Mouse (Mus musculus): ENCODE measurements around the gene Skap1. TPM values are rescaled to one million over a fixed set of nuclear protein-coding genes. Genes with fewer than 3 reads are reported as not detected.

Gene Skap1
- polyA plus RNA-seq, 1 experiment from 2014 or later: 0.35 TPM

DNA sequence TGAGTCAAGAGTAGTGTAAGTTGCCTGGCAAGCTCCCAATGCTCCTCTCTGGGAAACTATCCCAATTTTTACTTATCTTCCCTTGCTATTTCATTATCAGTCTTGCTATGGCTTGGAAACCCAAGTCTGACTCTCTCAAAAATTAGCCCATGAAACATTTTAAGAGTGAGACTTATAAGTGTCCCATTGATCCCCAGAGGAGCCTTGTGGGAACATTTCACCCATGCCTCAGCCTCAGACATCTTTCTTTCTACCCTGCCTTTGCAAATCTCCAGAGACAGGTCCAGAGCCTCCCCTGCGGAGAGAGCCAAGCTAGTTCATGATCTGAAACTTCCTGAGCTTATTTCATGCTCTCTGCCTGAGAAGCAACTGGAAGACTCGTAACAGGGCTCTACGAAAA lies 167.1 kb downstream of the Skap1 start:
- Histone ChIP-seq H3K4me2 (ENCODE audit: low read depth, low read length) (no peak overlapping the region), H3K36me3 (replicated peaks; ENCODE audit: insufficient read depth, low read length) (no peaks in the 10 kb centered on the region), H3K9ac (replicated peaks) (no peak overlapping the region), H3K27me3 (ENCODE audit: insufficient read depth, low read length) (no peaks in the 10 kb centered on the region), H3K27ac (ENCODE audit: low read depth) (no peak overlapping the region), H3K9me3 (ENCODE audit: low read length) (no peaks in the 10 kb centered on the region), H3K4me3 (ENCODE audit: low read depth, low read length) (no peak overlapping the region), H3K4me1 (ENCODE audit: insufficient read depth) (peaks cover 5% of the 10 kb centered on the region)
- no peak for TF ChIP-seq EP300 (IDR thresholded peaks at IDR 0.05; ENCODE audit: low read depth)
- ATAC-seq (no peak), DNase-seq (no peak)
- 58% methylated on average over 3 of the region's 3 CpGs for WGBS (ENCODE audit: insufficient replicate concordance)

GRCm38 (mm10) chr11:96637927-96638326 lies 173.5 kb downstream of the Skap1 start:
- peaks cover 17% of the 10 kb centered on the region for H3K4me1 ChIP-seq (ENCODE audit: insufficient read depth)
- TF ChIP-seq EP300 (IDR thresholded peaks at IDR 0.05; ENCODE audit: low read depth): no peak
- no peak for TF ChIP-seq CTCF (IDR thresholded peaks at IDR 0.05; ENCODE audit: low read depth)
- no peak overlapping the region for H3K4me2 ChIP-seq (ENCODE audit: low read depth, low read length)
- 52% methylated on average over 7 of the region's 7 CpGs for WGBS (ENCODE audit: insufficient replicate concordance)
- no peaks in the 10 kb centered on the region for H3K36me3 ChIP-seq (replicated peaks; ENCODE audit: insufficient read depth, low read length)
- peak overlapping the region; percentile 67 for H3K27ac ChIP-seq (ENCODE audit: low read depth)
- ATAC-seq: peak; percentile 80
- H3K4me3 ChIP-seq (ENCODE audit: low read depth, low read length): no peak overlapping the region
- no peak overlapping the region for H3K9ac ChIP-seq (replicated peaks)
- no peaks in the 10 kb centered on the region for H3K27me3 ChIP-seq (ENCODE audit: insufficient read depth, low read length)
- peak; percentile 20 for DNase-seq
- H3K9me3 ChIP-seq (ENCODE audit: low read length): no peaks in the 10 kb centered on the region

GRCm38 (mm10) chr11:96639805-96640204 lies 175.4 kb downstream of the Skap1 start:
- Histone ChIP-seq H3K4me2 (ENCODE audit: low read depth, low read length) (no peak overlapping the region), H3K27ac (ENCODE audit: low read depth) (no peak overlapping the region), H3K27me3 (ENCODE audit: insufficient read depth, low read length) (no peaks in the 10 kb centered on the region), H3K9ac (replicated peaks) (no peak overlapping the region), H3K4me1 (ENCODE audit: insufficient read depth) (peaks cover 22% of the 10 kb centered on the region), H3K9me3 (ENCODE audit: low read length) (no peaks in the 10 kb centered on the region), H3K4me3 (ENCODE audit: low read depth, low read length) (no peak overlapping the region), H3K36me3 (replicated peaks; ENCODE audit: insufficient read depth, low read length) (no peaks in the 10 kb centered on the region)
- DNase-seq (no peak), ATAC-seq (no peak)
- no peak for TF ChIP-seq CTCF (IDR thresholded peaks at IDR 0.05; ENCODE audit: low read depth)
- TF ChIP-seq EP300 (IDR thresholded peaks at IDR 0.05; ENCODE audit: low read depth): no peak
- WGBS (ENCODE audit: insufficient replicate concordance): 61% methylated on average over 5 of the region's 5 CpGs

DNA sequence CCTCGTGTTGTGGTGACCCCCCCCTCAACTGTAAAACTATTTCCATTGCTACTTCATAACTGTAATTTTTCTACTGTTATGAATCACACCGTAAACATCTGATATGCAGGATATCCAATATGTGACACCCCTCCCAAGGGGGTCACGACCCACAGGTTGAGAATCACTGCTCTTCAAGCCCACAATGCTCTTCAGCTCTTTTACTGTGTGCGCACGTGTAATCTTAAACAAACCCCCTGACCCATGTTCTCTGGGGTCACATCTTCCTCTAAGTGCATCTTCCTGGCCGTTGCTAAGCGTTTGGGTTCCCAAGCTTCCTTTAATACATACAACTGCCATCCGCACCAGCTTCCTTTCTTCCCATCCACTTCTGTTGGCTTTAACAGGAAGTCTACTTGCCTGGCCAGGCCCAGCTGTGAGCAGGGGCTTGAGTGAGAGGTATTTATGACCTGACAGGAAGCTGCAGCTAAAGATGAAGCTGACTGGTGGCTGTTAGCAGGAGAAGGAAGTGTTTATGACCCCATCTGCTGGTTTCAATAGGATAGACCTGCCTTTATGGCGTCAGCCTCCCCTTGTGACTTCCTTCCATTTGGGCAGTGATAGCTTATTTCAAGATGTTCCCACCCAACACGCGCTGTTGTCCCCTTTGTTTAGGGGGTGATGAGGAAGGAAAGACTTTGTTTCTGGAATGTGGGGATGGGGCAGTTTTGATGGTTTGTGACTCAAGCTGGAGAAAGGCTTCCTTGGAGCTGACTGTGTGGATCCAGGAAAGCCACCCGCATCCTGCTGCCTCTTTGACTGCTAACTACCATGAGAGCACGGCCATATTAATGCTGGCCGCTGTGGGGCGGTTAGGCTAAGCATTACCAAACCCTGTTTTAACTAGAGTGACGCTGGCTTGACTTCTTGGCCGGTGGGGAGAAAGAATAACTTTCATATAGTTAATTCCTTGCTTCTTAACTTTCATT lies 178.1 kb downstream of the Skap1 start:
- H3K9me3 ChIP-seq (ENCODE audit: low read length): no peaks in the 10 kb centered on the region

DNA sequence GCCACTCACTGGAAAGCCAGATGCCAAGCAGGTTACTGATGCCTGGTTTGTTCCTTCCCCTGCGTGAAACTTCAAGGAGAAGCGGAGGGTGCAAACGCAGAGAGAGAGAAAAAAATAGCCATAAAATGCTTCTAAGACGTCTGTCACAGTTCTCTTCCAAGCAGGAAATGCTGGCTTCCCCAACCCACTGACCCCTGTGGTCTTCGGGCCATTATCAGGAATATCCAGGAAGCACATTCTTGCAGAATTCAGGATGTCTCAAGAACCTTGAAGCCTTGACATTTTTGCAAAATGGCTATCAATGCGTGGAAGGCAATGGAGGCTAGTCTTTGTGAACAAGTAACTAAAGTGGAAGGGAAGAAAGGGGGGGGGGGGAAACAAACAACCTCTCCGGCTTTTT lies 180.6 kb downstream of the Skap1 start:
- 53% methylated on average over 7 of the region's 7 CpGs for WGBS (ENCODE audit: insufficient replicate concordance)
- peak; percentile 15 for DNase-seq
- Histone ChIP-seq H3K9me3 (ENCODE audit: low read length) (no peaks in the 10 kb centered on the region), H3K4me3 (ENCODE audit: low read depth, low read length) (no peak overlapping the region), H3K36me3 (replicated peaks; ENCODE audit: insufficient read depth, low read length) (no peaks in the 10 kb centered on the region), H3K9ac (replicated peaks) (no peak overlapping the region), H3K27me3 (ENCODE audit: insufficient read depth, low read length) (no peaks in the 10 kb centered on the region), H3K4me2 (ENCODE audit: low read depth, low read length) (no peak overlapping the region), H3K27ac (ENCODE audit: low read depth) (peak overlapping the region; percentile 59), H3K4me1 (ENCODE audit: insufficient read depth) (peaks cover 15% of the 10 kb centered on the region)
- TF ChIP-seq CTCF (IDR thresholded peaks at IDR 0.05; ENCODE audit: low read depth): no peak
- peak; percentile 57 for TF ChIP-seq EP300 (IDR thresholded peaks at IDR 0.05; ENCODE audit: low read depth)
- no peak; the same call in 1 of the 2 replicates for ATAC-seq

More for the DNA sequence above, 178.1 kb downstream of the Skap1 start:
- Histone ChIP-seq H3K4me1 (ENCODE audit: insufficient read depth) (peaks cover 20% of the 10 kb centered on the region), H3K27ac (ENCODE audit: low read depth) (peak overlapping the region; percentile 64), H3K27me3 (ENCODE audit: insufficient read depth, low read length) (no peaks in the 10 kb centered on the region), H3K4me3 (ENCODE audit: low read depth, low read length) (no peak overlapping the region), H3K4me2 (ENCODE audit: low read depth, low read length) (no peak overlapping the region), H3K36me3 (replicated peaks; ENCODE audit: insufficient read depth, low read length) (no peaks in the 10 kb centered on the region), H3K9ac (replicated peaks) (no peak overlapping the region)
- peak; percentile 62 for ATAC-seq
- TF ChIP-seq EP300 (IDR thresholded peaks at IDR 0.05; ENCODE audit: low read depth) (peak; percentile 68), CTCF (IDR thresholded peaks at IDR 0.05; ENCODE audit: low read depth) (peak; percentile 30; the same call in 1 of the 2 replicates)
- 43% methylated on average over 17 of the region's 17 CpGs for WGBS (ENCODE audit: insufficient replicate concordance)
- peak; percentile 32 for DNase-seq

GRCm38 (mm10) chr11:96645538-96646037 lies 181.2 kb downstream of the Skap1 start:
- WGBS (ENCODE audit: insufficient replicate concordance): 51% methylated on average over 10 of the region's 10 CpGs

More at GRCm38 (mm10) chr11:96645538-96646037, 181.2 kb downstream of the Skap1 start:
- ATAC-seq: 0 out of 2 replicates have a peak, but pooled peaks have one; percentile 23
- TF ChIP-seq CTCF (IDR thresholded peaks at IDR 0.05; ENCODE audit: low read depth): no peak
- TF ChIP-seq EP300 (IDR thresholded peaks at IDR 0.05; ENCODE audit: low read depth): no peak
- peaks cover 15% of the 10 kb centered on the region for H3K4me1 ChIP-seq (ENCODE audit: insufficient read depth)
- H3K36me3 ChIP-seq (replicated peaks; ENCODE audit: insufficient read depth, low read length): no peaks in the 10 kb centered on the region
- peak overlapping the region; percentile 59 for H3K27ac ChIP-seq (ENCODE audit: low read depth)
- H3K4me3 ChIP-seq (ENCODE audit: low read depth, low read length): no peak overlapping the region
- DNase-seq: peak; percentile 49
- H3K4me2 ChIP-seq (ENCODE audit: low read depth, low read length): 0 out of 2 replicates have a peak overlapping the region, but pooled peaks have one; percentile 9
- H3K9ac ChIP-seq (replicated peaks): no peak overlapping the region
- H3K9me3 ChIP-seq (ENCODE audit: low read length): no peaks in the 10 kb centered on the region
- H3K27me3 ChIP-seq (ENCODE audit: insufficient read depth, low read length): no peaks in the 10 kb centered on the region

Measured in liver, postnatal 0 days (tissue).